Mouse (Mus musculus) kidney, embryonic 15.5 days (tissue): ENCODE measurements around the gene Scamp1. TPM values are rescaled to one million over a fixed set of nuclear protein-coding genes. Genes with fewer than 3 reads are reported as not detected.
A peak's percentile ranks its signal among the peaks of the same experiment; 100 is the strongest.

Experiments used
- ATAC-seq: fragments of 200-750 bp; cut with Nextera tagmentation; replicated peaks from 2 replicates; pipeline ENCODE4 v1.8.0; 2017; ENCODE audit warnings: moderate TSS enrichment; ENCODE audit not compliant: low FRiP score
- H3K27ac ChIP-seq: fragments of 300-500 bp; sonication (generic); 2 replicates; pipeline ENCODE4 v1.5.1; 2015; ENCODE audit warnings: mild to moderate bottlenecking, inconsistent platforms
- H3K27me3 ChIP-seq: fragments of 300-500 bp; sonication (generic); 2 replicates; pipeline ENCODE4 v1.6.1; 2015; ENCODE audit warnings: inconsistent platforms
- H3K36me3 ChIP-seq: fragments of 300-500 bp; sonication (generic); 2 replicates; pipeline ENCODE4 v1.6.1; 2015; ENCODE audit warnings: inconsistent platforms
- H3K4me1 ChIP-seq: fragments of 300-500 bp; sonication (generic); 2 replicates; pipeline ENCODE4 v1.6.1; 2015; ENCODE audit warnings: inconsistent platforms
- H3K4me2 ChIP-seq: fragments of 300-500 bp; sonication (generic); 2 replicates; pipeline ENCODE4 v1.6.1; 2015; ENCODE audit warnings: moderate library complexity, mild to moderate bottlenecking, inconsistent platforms
- H3K4me3 ChIP-seq: fragments of 300-500 bp; sonication (generic); replicated peaks from 2 replicates; pipeline ENCODE4 v1.5.1; 2015; ENCODE audit warnings: mild to moderate bottlenecking, inconsistent platforms
- H3K9ac ChIP-seq: fragments of 300-500 bp; sonication (generic); 2 replicates; pipeline ENCODE4 v1.6.1; 2015; ENCODE audit warnings: mild to moderate bottlenecking, inconsistent platforms
- H3K9me3 ChIP-seq: fragments of 300-500 bp; sonication (generic); replicated peaks from 2 replicates; pipeline ENCODE4 v1.6.1; 2016; ENCODE audit warnings: inconsistent platforms
- WGBS: fragments of 180-500 bp; shearing (Covaris S2); methylation state at CpG from one replicate; pipeline ENCODE4 v1.1.7; 2015; ENCODE audit warnings: mixed read lengths; 5-methylcytosine and 5-hydroxymethylcytosine counted together
- polyA plus RNA-seq: library from polyadenylated mRNA; unstranded; fragments of >200 nt; fragmentation: Nextera tagmentation; extraction: Ambion mirVana; gene quantifications from 2 replicates; pipeline ENCODE4 v1.2.1, GENCODE M21; 2015

Gene Scamp1
- polyA plus RNA-seq, 1 experiment from 2014 or later, result 33.2 TPM

DNA sequence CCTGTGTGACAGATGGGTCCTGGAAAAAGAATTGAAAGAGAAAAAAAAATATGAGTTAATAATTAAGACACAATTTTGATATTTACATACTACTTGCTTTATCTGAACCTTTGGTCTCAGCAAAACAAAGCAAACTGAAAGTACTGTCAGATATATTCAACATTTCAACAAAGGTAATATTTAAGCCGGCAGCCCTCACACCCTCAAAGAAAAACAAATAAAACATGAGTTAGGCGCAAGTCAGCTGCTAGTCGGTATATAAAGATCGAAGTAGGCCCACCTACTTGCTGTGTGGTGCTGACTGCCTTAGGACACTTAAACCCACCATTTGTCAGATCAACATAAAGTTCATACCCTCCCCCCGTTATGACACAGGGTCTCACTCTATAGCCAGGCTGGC lies 32.6 kb downstream of the Scamp1 start:
- H3K36me3 ChIP-seq, result no peaks in the 10 kb centered on the region
- ATAC-seq, result no peak
- 68% methylated on average over 5 of the region's 5 CpGs for WGBS
- no peak overlapping the region for H3K4me2 ChIP-seq
- H3K4me3 ChIP-seq, result no peak overlapping the region
- H3K9ac ChIP-seq, result no peak overlapping the region
- H3K9me3 ChIP-seq, result no peaks in the 10 kb centered on the region
- H3K27me3 ChIP-seq, result no peaks in the 10 kb centered on the region
- H3K27ac ChIP-seq, result no peak overlapping the region
- peaks cover 9% of the 10 kb centered on the region; the same call in 1 of the 2 replicates for H3K4me1 ChIP-seq

- 87% methylated on average over 6 of the region's 8 CpGs for WGBS
- Histone ChIP-seq H3K4me2 (no peak overlapping the region), H3K36me3 (no peaks in the 10 kb centered on the region), H3K9ac (no peak overlapping the region), H3K27ac (no peak overlapping the region), H3K27me3 (no peaks in the 10 kb centered on the region), H3K9me3 (no peaks in the 10 kb centered on the region), H3K4me3 (no peak overlapping the region), H3K4me1 (0 out of 2 replicates have a peak, but pooled peaks cover 3% of the 10 kb centered on the region)
- ATAC-seq, result no peak
Observed at GRCm38 (mm10) chr13:94250761-94251160, 34.9 kb downstream of the Scamp1 start.

- Histone ChIP-seq H3K27ac (no peak overlapping the region), H3K4me1 (0 out of 2 replicates have a peak, but pooled peaks cover 3% of the 10 kb centered on the region), H3K9ac (no peak overlapping the region), H3K27me3 (no peaks in the 10 kb centered on the region), H3K4me3 (no peak overlapping the region), H3K4me2 (no peak overlapping the region), H3K9me3 (no peaks in the 10 kb centered on the region), H3K36me3 (no peaks in the 10 kb centered on the region)
- 85% methylated on average over 5 of the region's 6 CpGs for WGBS
- no peak for ATAC-seq
Observed at GRCm38 (mm10) chr13:94250188-94250587, 35.5 kb downstream of the Scamp1 start.

DNA sequence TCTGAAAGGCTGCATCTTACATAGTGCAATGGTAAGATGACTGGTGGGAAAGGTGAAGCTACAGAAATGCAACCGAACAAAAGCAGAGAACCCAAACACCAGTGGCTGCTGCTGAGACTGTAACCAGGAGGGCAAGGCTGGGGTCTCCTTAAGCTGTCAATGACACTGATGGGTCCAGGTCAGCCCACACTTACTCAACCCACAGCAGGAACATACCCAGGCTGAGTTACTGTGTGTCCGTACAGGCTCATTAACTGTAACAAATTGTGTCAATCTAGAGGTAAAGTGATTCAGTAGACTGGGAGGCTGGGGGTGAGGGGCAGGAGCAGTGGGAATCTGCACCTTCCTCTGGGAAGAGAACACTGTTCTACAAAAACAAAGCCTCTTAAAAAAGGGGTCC lies 42.8 kb downstream of the Scamp1 start:
- Histone ChIP-seq H3K9ac (no peak overlapping the region), H3K9me3 (no peaks in the 10 kb centered on the region), H3K4me3 (no peak overlapping the region), H3K27ac (peak overlapping the region; percentile 27; the same call in 1 of the 2 replicates), H3K4me2 (no peak overlapping the region), H3K4me1 (peaks cover 27% of the 10 kb centered on the region), H3K27me3 (no peaks in the 10 kb centered on the region), H3K36me3 (no peaks in the 10 kb centered on the region)
- WGBS, result 33% methylated on average over 2 of the region's 2 CpGs
- ATAC-seq, result peak; percentile 69

GRCm38 (mm10) chr13:94241892-94242524 lies 43.6 kb downstream of the Scamp1 start:
- H3K9me3 ChIP-seq, result no peaks in the 10 kb centered on the region
- H3K4me1 ChIP-seq, result peaks cover 27% of the 10 kb centered on the region
- WGBS, result 63% methylated on average over 4 of the region's 4 CpGs
- no peak overlapping the region for H3K4me3 ChIP-seq
- H3K36me3 ChIP-seq, result no peaks in the 10 kb centered on the region
- H3K4me2 ChIP-seq, result no peak overlapping the region
- H3K27ac ChIP-seq, result no peak overlapping the region
- H3K27me3 ChIP-seq, result no peaks in the 10 kb centered on the region
- H3K9ac ChIP-seq, result no peak overlapping the region
- ATAC-seq, result peak; percentile 38; the same call in 1 of the 2 replicates

- WGBS, result 25% methylated on average over 5 of the region's 5 CpGs
- ATAC-seq, result no peak
- Histone ChIP-seq H3K4me3 (no peak overlapping the region), H3K9me3 (no peaks in the 10 kb centered on the region), H3K4me2 (no peak overlapping the region), H3K27ac (no peak overlapping the region), H3K9ac (no peak overlapping the region), H3K27me3 (no peaks in the 10 kb centered on the region), H3K36me3 (no peaks in the 10 kb centered on the region), H3K4me1 (peaks cover 27% of the 10 kb centered on the region)
Observed at GRCm38 (mm10) chr13:94240873-94241272, 44.8 kb downstream of the Scamp1 start.

DNA sequence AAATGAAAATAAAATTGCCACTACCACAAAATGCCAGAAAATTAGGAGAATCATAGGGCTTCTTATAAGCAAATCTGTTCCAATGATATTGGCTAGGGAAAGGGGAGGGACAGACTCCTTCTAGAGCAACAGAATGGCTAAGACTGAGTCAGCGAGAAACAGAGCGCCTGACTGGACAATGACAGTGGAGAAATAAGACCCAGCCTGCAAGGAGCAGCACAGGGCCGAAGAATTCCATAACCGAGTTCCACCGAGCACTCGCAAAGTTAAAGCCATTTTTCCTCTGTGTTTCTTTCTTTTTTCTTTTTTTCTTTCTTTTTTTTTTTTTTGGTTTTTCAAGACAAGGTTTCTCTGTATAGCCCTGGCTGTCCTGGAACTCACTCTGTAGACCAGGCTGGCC lies 45.5 kb downstream of the Scamp1 start:
- Histone ChIP-seq H3K4me1 (peaks cover 27% of the 10 kb centered on the region), H3K36me3 (no peaks in the 10 kb centered on the region), H3K27ac (no peak overlapping the region), H3K27me3 (no peaks in the 10 kb centered on the region), H3K4me2 (no peak overlapping the region), H3K4me3 (no peak overlapping the region), H3K9me3 (no peaks in the 10 kb centered on the region), H3K9ac (no peak overlapping the region)
- 70% methylated on average over 6 of the region's 6 CpGs for WGBS
- no peak for ATAC-seq

DNA sequence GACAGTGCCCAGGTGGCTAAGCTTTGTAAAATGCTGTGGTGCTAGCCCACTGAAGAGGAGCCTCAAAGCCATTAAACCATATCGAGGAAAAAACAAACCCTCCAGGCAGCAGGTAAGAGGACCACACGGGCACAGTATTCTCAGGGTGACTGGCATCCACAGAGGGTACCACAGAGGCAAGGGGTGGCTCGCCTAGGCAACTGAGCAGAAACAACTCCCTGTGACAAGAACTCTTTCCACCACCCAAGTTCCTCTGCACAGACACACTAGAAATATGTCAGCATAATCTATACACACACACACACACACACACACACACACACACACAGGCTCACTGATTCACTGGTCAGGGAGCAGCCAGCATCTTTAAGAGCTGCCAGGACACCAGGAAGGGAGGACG lies 46.2 kb downstream of the Scamp1 start:
- H3K27ac ChIP-seq, result no peak overlapping the region
- peaks cover 27% of the 10 kb centered on the region for H3K4me1 ChIP-seq
- no peaks in the 10 kb centered on the region for H3K9me3 ChIP-seq
- WGBS, result 68% methylated on average over 4 of the region's 4 CpGs
- H3K4me3 ChIP-seq, result no peak overlapping the region
- no peak overlapping the region for H3K4me2 ChIP-seq
- ATAC-seq, result no peak
- H3K36me3 ChIP-seq, result no peaks in the 10 kb centered on the region
- H3K9ac ChIP-seq, result no peak overlapping the region
- no peaks in the 10 kb centered on the region for H3K27me3 ChIP-seq

- no peaks in the 10 kb centered on the region for H3K4me1 ChIP-seq
- no peak for ATAC-seq
- H3K4me3 ChIP-seq, result no peak overlapping the region
- WGBS, result 85% methylated on average over 14 of the region's 14 CpGs
- peaks cover 10% of the 10 kb centered on the region for H3K36me3 ChIP-seq
- no peaks in the 10 kb centered on the region for H3K27me3 ChIP-seq
- H3K9ac ChIP-seq, result no peak overlapping the region
- no peaks in the 10 kb centered on the region for H3K9me3 ChIP-seq
- no peak overlapping the region for H3K4me2 ChIP-seq
- H3K27ac ChIP-seq, result no peak overlapping the region
Observed at GRCm38 (mm10) chr13:94231871-94232270, 53.8 kb downstream of the Scamp1 start.

- Histone ChIP-seq H3K4me3 (no peak overlapping the region), H3K4me2 (no peak overlapping the region), H3K9ac (no peak overlapping the region), H3K36me3 (peaks cover 28% of the 10 kb centered on the region), H3K4me1 (0 out of 2 replicates have a peak, but pooled peaks cover 5% of the 10 kb centered on the region), H3K9me3 (no peaks in the 10 kb centered on the region), H3K27ac (no peak overlapping the region), H3K27me3 (no peaks in the 10 kb centered on the region)
- WGBS, result 94% methylated on average over 38 of the region's 38 CpGs
- 0 out of 2 replicates have a peak, but pooled peaks have one; percentile 22 for ATAC-seq
Observed at GRCm38 (mm10) chr13:94224717-94225705, 60.6 kb downstream of the Scamp1 start.

GRCm38 (mm10) chr13:94223609-94224008 lies 62.0 kb downstream of the Scamp1 start:
- no peaks in the 10 kb centered on the region for H3K27me3 ChIP-seq
- no peak for ATAC-seq
- H3K9me3 ChIP-seq, result no peaks in the 10 kb centered on the region
- no peak overlapping the region for H3K9ac ChIP-seq
- 70% methylated on average over 14 of the region's 14 CpGs for WGBS
- 0 out of 2 replicates have a peak, but pooled peaks cover 5% of the 10 kb centered on the region for H3K4me1 ChIP-seq
- H3K4me3 ChIP-seq, result no peak overlapping the region
- no peak overlapping the region for H3K27ac ChIP-seq
- peaks cover 28% of the 10 kb centered on the region for H3K36me3 ChIP-seq
- H3K4me2 ChIP-seq, result no peak overlapping the region

- no peaks in the 10 kb centered on the region for H3K27me3 ChIP-seq
- no peak overlapping the region for H3K4me2 ChIP-seq
- peaks cover 6% of the 10 kb centered on the region for H3K9me3 ChIP-seq
- ATAC-seq, result no peak
- H3K4me1 ChIP-seq, result 0 out of 2 replicates have a peak, but pooled peaks cover 7% of the 10 kb centered on the region
- H3K4me3 ChIP-seq, result no peak overlapping the region
- peaks cover 24% of the 10 kb centered on the region for H3K36me3 ChIP-seq
- no peak overlapping the region for H3K27ac ChIP-seq
- no peak overlapping the region for H3K9ac ChIP-seq
- 87% methylated on average over 2 of the region's 2 CpGs for WGBS
Observed at GRCm38 (mm10) chr13:94212716-94213115, 72.9 kb downstream of the Scamp1 start.
